Mouse (Mus musculus): ENCODE data around the gene Ap1s1.
A peak's percentile ranks its signal among the peaks of the same experiment; 100 is the strongest.

The Ap1s1 gene

GRCm38 (mm10) chr5:137045402-137046323 is at the start of gene Ap1s1:
Ap1s1 (minus strand) TSS chr5:137046135.
- peak; percentile 97 for DNase-seq (ENCODE audit: low read depth)

DNA sequence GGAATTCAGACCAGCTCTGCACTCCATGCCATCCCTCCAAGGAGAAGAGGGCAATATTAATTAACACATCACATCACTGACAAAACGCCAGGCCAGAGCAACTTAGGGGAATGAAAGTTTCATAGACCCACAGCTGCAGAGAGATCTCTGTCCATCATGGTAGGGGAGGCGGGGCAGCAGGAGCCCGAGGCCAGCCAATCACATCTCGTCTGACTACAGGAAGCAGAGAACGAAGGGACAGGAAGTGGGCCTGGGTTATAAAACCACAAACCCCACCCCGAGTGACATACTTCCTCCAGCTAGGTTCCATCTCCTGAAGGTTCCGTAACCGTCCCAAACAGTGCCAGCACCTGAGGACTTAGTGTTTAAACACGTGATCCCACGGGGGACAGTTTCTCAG is 49.2 kb upstream of the Ap1s1 start:
- DNase-seq (ENCODE audit: low read depth): peak; percentile 80

- DNase-seq (ENCODE audit: low read depth): no peak
These were observed 47.8 kb upstream of the Ap1s1 start for GRCm38 (mm10) chr5:137093720-137094119.

DNA sequence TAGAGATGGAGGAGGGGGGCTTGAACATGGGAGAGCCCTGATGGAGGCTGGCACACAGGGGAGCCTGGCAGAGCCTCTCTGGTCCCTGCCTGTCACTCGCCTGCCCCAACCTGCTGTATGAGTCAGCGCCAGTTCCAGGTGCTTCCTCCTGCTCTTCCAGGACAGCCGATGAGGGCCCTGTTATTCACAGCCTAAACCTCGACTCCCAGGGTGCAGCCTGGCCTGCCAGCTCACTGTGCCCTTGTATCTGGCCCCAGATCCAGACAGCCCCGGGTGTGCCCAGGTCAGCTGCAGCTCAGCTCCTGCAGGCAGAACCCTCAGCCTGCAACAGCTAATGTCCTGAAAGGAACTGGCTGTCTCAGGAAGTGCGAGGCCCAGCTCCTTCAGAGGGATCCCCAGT is 45.6 kb upstream of the Ap1s1 start:
- DNase-seq (ENCODE audit: low read depth): peak; percentile 68

DNA sequence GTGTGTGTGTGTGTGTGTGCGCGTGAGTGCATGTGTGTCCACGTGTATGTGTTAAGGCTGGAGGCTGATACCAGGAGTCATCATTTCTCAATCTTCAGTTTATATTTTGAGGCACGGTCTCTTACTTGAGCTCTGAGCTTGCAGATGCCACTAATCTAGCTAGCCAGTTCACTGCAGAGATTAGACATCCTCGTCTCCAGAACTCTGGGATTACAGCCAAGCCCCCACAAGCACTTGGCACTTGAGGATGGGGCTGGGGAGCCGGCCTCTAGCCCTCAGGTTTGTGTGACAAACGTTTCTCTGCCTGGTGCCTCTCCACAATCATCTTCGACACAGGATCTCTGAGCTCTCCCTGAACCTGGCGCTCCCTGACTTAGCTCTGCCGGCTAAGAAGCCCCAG is 44.9 kb upstream of the Ap1s1 start:
- no peak for DNase-seq (ENCODE audit: low read depth)

DNA sequence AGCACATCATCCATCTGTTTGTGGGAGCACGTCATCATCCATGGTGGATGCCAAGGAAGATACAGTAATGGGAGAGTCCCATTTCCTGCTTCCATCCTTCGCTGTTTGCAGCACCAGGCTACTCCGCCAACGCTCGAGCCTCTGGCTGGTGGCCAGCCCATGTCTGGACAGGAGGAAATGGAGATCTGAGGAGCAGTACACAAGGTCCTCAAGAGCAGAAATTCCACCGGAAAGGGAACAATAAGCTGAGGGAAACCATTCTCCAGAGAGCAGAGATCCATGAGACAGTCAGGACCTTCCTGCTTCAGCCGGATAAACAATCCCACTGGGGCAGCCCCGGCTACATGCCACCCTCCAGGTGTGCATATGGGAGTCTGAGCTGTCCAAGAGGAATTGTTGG is 41.5 kb upstream of the Ap1s1 start:
- DNase-seq (ENCODE audit: low read depth): no peak

- no peak for DNase-seq (ENCODE audit: low read depth)
These were observed 39.8 kb upstream of the Ap1s1 start for GRCm38 (mm10) chr5:137085731-137086130.

DNA sequence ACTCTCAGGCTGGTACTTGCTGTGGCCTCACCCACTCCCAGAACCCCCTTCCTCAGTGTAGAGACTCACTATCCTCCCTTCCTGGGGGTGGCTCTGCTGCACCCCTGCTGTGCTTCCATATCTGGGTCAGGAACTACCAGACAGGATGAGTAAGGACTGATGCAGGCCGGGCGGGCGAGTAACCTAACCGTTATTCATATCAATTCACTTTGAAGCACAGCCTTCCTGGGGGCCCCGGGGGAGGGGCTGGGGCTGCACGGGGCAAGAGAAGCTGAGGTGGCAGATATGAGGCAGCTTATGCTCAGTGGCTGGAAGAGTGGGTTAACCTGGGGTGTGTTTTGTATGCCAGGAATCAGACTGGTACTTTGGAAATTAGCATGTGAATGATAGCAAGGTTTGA is 39.1 kb upstream of the Ap1s1 start:
- no peak for DNase-seq (ENCODE audit: low read depth)

DNA sequence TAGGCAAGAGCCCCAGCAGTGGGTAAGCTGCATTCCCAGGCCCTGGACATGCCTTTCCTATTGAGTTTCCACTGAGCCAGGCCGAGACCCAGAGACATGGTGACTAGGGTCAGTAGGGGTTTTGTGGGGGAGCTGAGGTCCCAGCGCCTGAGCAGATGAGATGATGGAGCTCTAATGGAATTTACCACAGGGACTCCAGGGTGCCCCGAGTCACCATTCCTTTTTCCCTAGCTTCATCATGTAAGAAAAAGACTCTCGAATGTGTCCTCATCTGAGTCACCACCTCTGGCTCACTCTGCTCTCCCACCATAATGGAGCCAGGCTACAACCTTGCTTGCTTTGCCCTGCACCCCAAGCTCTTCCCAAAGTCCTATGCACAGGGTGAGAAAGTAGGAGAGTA is 37.1 kb upstream of the Ap1s1 start:
- DNase-seq (ENCODE audit: low read depth): no peak

GRCm38 (mm10) chr5:137079849-137080248 is 33.9 kb upstream of the Ap1s1 start:
- peak; percentile 55 for DNase-seq (ENCODE audit: low read depth)

DNA sequence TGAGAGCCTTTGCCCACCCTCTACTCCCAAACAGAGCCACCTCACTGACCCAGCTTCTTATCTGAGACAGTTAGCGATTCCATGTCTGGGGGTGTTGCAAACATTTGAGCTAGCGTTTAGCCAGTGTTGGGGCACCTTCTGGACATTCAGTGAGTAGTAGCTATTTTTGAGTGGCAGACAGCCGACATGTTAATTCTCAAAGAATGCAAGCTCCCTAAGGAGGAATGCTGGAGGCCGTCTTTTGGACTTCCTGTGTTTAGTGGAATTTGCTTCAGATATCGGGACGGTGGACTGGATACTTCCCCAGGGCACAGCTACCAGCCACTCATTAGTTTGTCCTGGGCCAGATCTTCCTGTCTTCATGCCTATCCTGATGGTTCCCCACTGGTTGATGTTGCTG is 32.7 kb upstream of the Ap1s1 start:
- DNase-seq (ENCODE audit: low read depth): no peak

GRCm38 (mm10) chr5:137078041-137078440 is 32.1 kb upstream of the Ap1s1 start:
- DNase-seq (ENCODE audit: low read depth): no peak

- DNase-seq (ENCODE audit: low read depth): no peak
These were observed 31.3 kb upstream of the Ap1s1 start for GRCm38 (mm10) chr5:137077187-137077586.

- peak; percentile 84 for DNase-seq (ENCODE audit: low read depth)
These were observed 30.4 kb upstream of the Ap1s1 start for GRCm38 (mm10) chr5:137076191-137076930.

DNA sequence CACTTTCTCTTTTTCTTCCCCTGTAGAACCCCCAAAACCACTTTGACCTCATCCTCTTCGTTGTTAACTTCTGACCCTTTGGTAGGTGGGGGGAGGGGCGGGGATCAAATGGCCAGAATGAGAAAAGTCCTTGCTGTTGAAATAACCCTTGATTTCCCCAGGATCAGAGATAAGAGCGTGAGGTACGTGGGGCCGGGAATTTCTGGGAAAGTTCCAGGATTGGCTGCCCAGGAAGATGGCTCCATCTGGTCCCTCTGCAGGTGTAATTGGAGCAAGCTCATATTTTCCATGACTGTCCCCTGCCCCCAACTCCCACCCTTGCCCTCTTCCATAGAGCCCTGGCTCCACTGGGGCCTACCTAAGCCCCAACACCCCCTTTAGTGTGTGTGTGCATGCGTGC is 29.8 kb upstream of the Ap1s1 start:
- DNase-seq (ENCODE audit: low read depth): peak; percentile 83

GRCm38 (mm10) chr5:137074191-137074651 is 28.3 kb upstream of the Ap1s1 start:
- no peak for DNase-seq (ENCODE audit: low read depth)

DNA sequence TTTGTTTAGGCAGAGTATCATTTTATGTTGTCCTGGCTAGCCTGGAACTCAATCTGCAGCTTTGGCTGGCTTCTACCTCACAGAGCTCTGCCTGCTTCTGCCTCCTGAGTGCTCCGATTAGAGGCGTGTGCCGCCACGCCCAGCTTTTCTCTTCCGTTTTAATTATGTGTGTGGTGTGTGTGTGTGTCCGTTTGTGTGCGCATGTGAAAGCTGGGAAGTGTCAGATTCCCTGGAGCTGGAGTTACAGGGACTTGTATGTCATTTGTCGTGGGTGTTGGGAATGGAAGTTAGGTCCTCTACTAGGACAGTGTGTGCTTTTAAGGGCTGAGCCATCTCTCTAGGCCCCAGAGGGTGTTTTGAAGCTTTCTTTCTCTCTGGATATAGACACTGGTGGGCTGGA is 27.2 kb upstream of the Ap1s1 start:
- DNase-seq (ENCODE audit: low read depth): no peak

DNA sequence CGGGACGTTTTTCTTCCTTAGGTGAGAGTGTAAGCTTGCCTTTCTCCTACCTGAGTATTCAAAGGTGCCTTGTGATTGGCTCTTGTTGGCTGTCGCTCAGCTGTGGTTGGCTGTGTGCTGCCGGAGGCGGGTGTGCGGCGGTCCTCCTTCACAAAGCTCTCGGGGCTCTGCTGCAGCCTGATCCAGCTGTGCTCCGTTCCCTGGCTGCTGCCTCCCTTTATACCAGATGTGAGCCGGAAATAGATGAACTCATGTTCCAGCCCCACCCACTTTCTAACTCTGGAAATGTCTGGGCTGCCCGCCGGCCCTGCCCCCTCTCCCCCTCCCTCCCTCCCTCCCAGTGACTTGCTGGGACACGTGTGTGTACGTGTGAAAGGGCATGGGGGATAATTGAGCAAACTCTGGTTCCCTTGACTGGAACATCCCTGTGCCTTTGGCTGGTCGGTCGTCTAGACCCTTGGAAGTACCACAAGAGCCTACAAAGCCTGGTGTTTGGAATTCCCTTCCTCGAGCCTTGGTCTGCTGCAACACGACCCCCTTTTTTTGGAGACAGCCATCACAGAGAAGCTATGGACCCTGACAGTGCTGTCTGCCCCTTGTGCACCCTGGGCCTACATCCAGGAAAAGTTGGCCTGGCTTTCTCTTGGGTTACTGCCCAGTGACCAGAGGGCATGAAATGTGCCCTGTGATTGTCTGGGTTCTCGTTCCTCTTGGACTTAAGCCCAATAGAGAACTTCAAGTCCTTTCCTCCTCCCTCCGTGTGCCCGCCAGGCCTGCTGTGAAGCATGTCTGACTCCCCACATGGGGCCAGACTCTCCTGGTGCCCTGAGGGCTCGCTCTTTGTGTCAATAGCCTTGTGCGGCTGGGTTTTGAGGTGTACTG is 26.4 kb upstream of the Ap1s1 start, which contains the start of gene Serpine1:
Serpine1 (minus strand) TSS at position 190 of the 882 bp plus-strand sequence.
- peak; percentile 53 for DNase-seq (ENCODE audit: low read depth)

DNA sequence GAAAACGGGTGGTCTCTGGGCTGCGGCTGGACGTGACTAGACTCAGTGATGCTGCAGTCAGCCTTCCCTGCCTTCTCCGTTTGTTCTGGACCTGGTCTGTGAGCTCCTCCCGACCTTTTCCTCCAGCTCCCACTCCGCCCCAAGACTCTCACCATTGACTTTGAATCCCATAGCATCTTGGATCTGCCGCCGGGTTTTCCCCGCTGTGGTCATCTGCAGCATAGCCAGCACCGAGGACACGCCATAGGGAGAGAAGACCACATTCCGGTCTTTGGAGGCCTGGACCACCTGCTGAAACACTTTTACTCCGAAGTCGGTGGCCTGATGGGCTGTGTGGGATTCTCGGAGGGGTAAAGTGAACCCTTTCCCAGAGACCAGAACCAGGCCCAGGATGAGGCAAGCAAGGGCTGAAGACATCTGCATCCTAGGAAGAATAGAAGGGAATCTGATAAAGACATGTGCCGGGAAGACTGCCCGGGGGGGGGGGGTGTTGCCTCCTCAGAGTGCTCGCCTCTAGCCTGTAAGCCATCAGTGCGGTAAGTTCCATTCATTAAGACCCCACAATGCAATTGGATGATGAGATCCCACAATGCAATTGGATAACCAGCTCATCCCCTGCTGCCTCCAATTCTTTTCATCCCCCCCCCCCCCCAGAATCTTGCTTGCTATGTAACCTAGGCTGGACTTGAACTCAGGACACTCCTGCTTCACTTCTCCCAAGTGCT is 25.1 kb upstream of the Ap1s1 start:
- DNase-seq (ENCODE audit: low read depth): no peak

- peak; percentile 83 for DNase-seq (ENCODE audit: low read depth)
These were observed 22.8 kb upstream of the Ap1s1 start for GRCm38 (mm10) chr5:137068711-137069110.

GRCm38 (mm10) chr5:137065923-137066322 is 20.0 kb upstream of the Ap1s1 start:
- DNase-seq (ENCODE audit: low read depth): no peak

All from 416B (cell line).